Mouse (Mus musculus) erythroid progenitor cell, adult 5-6 weeks (primary cell): Measurements from ENCODE around the gene Vmn1r196. TPM values are rescaled to one million over a fixed set of nuclear protein-coding genes. Genes with fewer than 3 reads are reported as not detected.
"Not testable (repeated sequence)": the region's sequence is repeated elsewhere in the genome, so short reads cannot be mapped to it uniquely, and the experiment has no call there.

Experiments used
- ATAC-seq: replicated peaks from 2 replicates; pipeline ENCODE4 v1.8.0; 2016; ENCODE audit warnings: moderate number of reproducible peaks, mild to moderate bottlenecking, moderate TSS enrichment, inconsistent platforms; ENCODE audit not compliant: poor library complexity, low FRiP score, severe bottlenecking
- total RNA-seq, 2 experiments: library from RNA; stranded (forward) in 1 of 2; stranded (reverse) in 1 of 2; fragments of 150-400 nt in 1 of 2; fragments of 186-747, 209-891 nt in 1 of 2; gene quantifications; 2 replicates each; pipeline versions ENCODE4 v1.2.3 to v1.2.4; 2015 to 2017; ENCODE audit warnings: low replicate concordance in 2 of 2

Gene Vmn1r196
- total RNA-seq (2015; ENCODE audit: low replicate concordance), result not detected in 2 replicates
- total RNA-seq (2017; ENCODE audit: low replicate concordance), result not detected in 2 replicates

DNA sequence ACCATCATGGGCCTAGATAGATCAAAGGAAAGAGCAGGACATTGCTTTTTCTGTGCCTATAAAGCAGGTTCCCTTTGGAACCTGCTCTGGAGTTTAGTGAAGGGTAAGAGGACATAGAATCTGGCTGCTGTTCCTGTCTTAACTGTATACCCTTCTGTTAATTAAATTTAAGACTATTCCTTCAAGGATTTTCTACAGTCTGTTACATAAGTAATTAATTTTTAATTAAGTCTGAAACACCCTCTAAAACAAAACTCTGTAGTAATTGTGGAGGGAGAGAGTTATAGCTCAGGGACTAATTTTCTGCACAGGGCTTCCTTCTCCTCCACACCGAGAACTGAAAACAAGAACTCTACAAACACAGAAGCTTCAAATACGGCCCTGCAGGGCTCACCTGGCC, at the start of gene Vmn1r196:
Vmn1r196 (plus strand) TSS at position 301 of the 400 bp plus-strand sequence.
- ATAC-seq, result no peak

DNA sequence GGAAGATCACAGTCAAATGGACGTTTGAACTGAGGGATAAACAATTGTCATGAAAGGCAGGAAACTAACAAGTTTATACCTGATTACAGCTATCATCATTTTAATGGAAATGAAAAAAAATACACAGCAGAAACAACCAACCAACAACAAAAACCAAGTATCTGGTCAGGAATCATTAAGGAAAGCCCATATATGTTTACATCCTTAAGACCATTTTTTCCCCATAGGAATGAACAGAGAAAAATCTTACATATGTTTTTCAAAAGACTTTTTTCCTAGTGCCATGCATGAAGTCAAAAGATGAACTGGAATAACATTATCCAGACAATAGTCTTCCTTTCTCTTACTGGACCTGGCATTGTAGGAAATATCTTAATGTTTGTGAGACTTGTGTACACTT, 45.8 kb upstream of the Vmn1r196 start, which contains the start of gene Vmn1r194:
Vmn1r194 (plus strand) TSS at position 301 of the 400 bp plus-strand sequence.
- no peak for ATAC-seq

DNA sequence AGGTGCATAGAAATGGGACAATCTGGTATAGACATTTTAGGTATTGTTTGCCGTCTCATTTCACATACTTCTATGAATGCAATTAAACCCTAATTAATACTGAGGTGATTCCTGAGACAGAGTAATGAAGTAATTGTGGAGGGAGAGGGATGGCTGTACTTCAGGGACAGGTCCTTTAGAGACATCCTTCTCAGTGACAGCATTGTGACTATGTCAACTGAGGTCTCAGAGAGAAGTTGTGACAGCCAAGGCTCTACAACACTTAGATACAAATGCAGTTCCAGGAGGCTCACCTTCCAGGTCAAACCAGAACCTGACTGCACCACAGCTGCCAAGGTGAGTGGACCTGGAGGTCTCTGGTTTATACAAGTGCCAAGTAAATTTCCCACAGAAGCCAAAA, 19.5 kb upstream of the Vmn1r196 start, which contains the start of gene Vmn1r195:
Vmn1r195 (plus strand) TSS at position 301 of the 400 bp plus-strand sequence.
- not testable (repeated sequence) for ATAC-seq

DNA sequence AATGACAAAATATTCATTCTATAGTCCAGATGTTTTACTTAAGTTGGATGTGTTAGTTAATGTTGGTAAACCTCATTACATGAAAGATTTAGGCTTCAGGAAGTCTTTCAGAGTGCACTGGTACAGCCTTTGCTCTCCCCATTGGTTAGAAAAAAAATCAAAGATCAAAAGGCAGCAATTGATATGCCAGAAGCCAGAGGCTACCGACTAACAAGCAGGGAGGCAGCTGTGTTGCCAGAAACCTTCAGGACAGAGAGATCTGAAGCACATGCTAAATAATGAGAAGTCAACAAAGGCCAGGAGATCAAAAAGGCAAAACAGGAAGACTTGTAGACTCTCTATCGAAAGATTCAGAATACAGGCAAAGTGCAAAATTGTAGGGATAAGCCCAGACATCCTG, 18.0 kb upstream of the Vmn1r196 start:
- ATAC-seq, result no peak

DNA sequence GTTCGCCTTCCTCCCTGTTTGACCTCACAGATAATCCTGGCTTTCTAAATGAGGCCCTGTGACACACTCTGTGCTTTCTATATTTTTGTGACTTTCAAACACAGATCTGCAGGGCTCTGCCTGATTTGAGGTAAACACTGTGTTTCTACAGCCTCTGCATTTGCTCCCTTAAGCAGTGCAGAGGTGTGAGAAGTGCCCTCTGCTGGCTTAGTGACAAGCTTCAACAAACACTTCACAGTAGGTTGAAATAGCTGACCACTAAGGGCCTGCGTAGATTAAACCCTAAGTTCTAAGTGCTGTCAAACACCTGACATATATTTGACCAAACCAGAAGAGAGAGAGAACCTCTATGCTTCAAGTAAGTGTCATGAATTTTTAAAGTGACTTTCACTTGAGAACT, 5.1 kb upstream of the Vmn1r196 start:
- no peak for ATAC-seq

DNA sequence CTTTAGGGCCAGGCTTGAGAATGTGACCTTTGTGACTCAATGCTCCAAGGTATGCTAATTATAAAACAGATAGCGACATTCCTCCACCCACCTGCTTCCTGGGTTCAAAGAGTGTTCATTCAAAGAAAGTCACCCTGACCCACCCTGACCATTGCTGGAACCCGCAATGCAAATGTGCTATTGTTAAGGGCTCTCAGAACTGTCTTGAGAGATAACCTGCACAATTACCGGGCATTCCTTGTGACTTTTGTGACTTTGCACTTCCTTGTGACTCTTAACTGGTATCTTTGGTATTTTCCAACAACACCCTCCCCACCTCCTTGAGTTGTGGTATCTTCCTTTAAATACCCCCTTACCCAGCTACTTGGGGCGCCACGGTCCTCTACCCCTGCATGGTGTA, 18.4 kb downstream of the Vmn1r196 start:
- not testable (repeated sequence) for ATAC-seq

DNA sequence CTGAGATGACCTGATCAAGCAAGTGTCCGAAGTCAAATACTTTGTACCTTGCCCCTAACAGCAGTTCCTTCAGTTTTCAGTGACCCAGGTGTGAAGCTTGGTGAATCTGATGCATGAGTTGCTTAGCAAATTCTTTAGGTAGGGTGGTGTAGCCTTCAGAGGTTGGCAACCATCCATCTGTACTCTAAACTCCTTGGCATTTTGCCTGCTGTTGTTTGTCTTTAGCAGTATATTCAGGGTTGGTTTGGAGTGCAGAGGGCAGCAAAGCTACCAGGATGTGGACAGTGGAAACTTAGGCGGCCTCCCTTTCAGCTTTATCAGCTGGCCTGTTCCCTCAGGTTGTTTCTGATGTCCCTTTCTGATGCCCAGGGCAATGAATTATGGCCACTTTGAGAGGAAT, 25.6 kb downstream of the Vmn1r196 start:
- ATAC-seq, result no peak

DNA sequence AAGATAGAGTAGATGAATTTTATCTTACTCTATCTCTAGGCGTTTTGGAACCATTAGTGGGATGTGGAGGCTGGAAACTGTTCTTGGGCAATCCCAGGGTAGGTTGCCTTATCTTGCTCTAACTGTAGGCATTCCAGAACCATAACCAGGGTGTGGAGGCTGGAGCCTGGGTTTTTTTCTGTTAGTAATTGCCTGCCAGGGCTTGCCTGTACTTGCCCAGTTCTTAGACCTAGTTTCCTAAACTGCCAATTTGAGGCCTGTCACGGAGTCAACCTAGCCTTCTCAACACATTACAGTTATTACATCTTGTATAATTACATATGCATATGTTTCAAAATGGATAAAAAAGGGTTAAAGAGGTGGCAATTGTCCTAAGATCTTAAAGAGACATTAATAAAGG, 27.6 kb downstream of the Vmn1r196 start:
- ATAC-seq, result no peak

DNA sequence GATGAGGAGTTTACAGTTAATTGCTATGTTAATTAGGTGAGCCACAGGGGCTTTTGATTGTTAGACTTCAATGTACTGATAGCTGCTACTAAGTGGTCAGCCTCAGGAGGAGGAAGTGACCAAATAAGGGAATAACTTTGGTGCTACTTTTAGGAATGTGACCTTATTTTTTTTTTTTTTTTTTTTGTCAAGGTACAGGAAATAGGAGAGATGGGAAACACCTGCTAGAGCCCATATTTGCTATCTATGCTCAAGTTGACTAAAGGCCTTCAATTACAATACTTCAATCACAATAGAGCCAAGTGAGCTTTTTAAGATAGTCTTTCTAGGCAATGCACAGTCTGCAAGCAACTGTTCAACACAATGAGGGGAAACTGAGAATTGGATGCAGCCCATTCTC, 30.4 kb downstream of the Vmn1r196 start:
- ATAC-seq, result no peak

DNA sequence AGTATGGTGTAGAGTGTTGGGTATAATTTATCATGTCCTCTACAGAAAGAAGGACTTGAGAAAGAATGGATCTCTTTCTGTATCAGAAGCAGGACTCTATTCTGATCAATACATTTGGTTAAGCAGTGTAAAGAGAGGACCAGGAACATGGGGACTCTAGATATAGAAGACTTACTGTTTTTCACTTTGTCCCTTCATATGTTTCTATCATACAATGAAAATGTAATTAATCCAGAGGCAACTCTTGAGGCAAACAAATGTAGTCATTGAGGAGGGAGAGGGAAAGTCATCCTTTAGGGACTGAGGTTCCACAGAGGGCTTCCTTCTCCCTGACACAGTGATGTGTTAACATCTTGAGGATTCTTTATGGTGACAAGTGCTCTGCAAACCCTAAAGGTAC, 34.6 kb downstream of the Vmn1r196 start, which contains the start of gene Vmn1r197:
Vmn1r197 (plus strand) TSS at position 301 of the 400 bp plus-strand sequence.
- no peak for ATAC-seq

DNA sequence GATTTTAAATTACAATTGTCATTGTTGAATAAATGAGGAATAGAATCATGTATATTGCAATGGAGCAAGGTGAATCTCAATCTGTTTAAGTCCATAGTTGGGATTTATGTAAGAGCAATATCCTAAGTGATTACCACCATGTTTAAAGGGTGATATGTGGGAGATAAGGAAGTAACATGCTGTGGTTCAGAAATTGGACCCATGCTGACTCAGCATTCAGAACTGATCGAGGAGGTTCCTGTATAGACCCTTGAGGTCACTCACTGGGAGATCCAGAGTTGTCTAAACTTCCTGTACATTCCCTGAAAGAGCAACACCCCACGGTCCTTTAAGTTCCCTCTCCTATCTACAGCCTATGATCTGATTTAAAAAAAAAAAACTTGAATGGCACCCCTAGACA, 43.5 kb downstream of the Vmn1r196 start:
- ATAC-seq, result no peak

DNA sequence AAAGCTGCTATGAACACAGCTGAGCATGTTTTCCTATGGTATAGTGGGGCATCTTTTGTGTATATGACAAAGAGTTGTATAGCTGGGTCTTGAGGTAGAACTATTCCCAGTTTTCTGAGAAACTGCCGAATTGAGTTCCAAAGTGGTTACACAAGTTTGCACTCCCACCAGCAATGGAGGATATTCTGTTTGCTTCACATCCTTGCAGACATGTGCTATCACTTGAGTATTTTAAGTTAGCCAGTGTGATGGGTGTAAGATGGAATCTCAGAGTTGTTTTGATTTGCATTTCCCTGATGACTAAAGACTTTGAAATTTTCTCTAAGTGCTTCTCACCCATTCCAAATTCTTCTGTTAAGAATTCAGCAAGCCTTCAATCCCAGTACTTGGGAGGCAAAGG, 45.8 kb downstream of the Vmn1r196 start:
- no peak for ATAC-seq

Other genes starting within 250 kb of the Vmn1r196 start
- gene Hist1h4i, start 248.6 kb upstream of the Vmn1r196 start, total RNA-seq (2015; ENCODE audit: low replicate concordance), result 116 and 173 TPM in 2 replicates
- gene Hist1h4i, start 248.6 kb upstream of the Vmn1r196 start, total RNA-seq (2017; ENCODE audit: low replicate concordance), result 364 and 489 TPM in 2 replicates
- 142 and 172 TPM in 2 replicates for gene Hist1h2ag, start 247.0 kb upstream of the Vmn1r196 start, total RNA-seq (2015; ENCODE audit: low replicate concordance)
- gene Hist1h2ag, start 247.0 kb upstream of the Vmn1r196 start, total RNA-seq (2017; ENCODE audit: low replicate concordance), result 3,967 and 4,951 TPM in 2 replicates
- gene Hist1h2bj, start 246.7 kb upstream of the Vmn1r196 start, total RNA-seq (2015; ENCODE audit: low replicate concordance), result 153 and 245 TPM in 2 replicates
- 1,461 and 1,550 TPM in 2 replicates for gene Hist1h2bj, start 246.7 kb upstream of the Vmn1r196 start, total RNA-seq (2017; ENCODE audit: low replicate concordance)
- not detected in 2 replicates for gene Vmn1r188, start 205.5 kb upstream of the Vmn1r196 start, total RNA-seq (2015; ENCODE audit: low replicate concordance)
- gene Vmn1r188, start 205.5 kb upstream of the Vmn1r196 start, total RNA-seq (2017; ENCODE audit: low replicate concordance), result 0.26 TPM in 1 of 2 replicates, not detected in the other
- 0.36 TPM in 1 of 2 replicates, not detected in the other for gene Vmn1r189, start 184.1 kb upstream of the Vmn1r196 start, total RNA-seq (2015; ENCODE audit: low replicate concordance)
- not detected in 2 replicates for gene Vmn1r189, start 184.1 kb upstream of the Vmn1r196 start, total RNA-seq (2017; ENCODE audit: low replicate concordance)
- gene Vmn1r191, start 106.0 kb upstream of the Vmn1r196 start, total RNA-seq (2015; ENCODE audit: low replicate concordance), result not detected in 2 replicates
- gene Vmn1r191, start 106.0 kb upstream of the Vmn1r196 start, total RNA-seq (2017; ENCODE audit: low replicate concordance), result not detected in 2 replicates
- gene Vmn1r192, start 98.8 kb upstream of the Vmn1r196 start, total RNA-seq (2015; ENCODE audit: low replicate concordance), result not detected in 2 replicates
- gene Vmn1r192, start 98.8 kb upstream of the Vmn1r196 start, total RNA-seq (2017; ENCODE audit: low replicate concordance), result not detected in 2 replicates
- not detected in 2 replicates for gene Vmn1r193, start 66.8 kb upstream of the Vmn1r196 start, total RNA-seq (2015; ENCODE audit: low replicate concordance)
- not detected in 2 replicates for gene Vmn1r193, start 66.8 kb upstream of the Vmn1r196 start, total RNA-seq (2017; ENCODE audit: low replicate concordance)
- gene Vmn1r194, start 45.7 kb upstream of the Vmn1r196 start, total RNA-seq (2015; ENCODE audit: low replicate concordance), result not detected in 2 replicates
- gene Vmn1r194, start 45.7 kb upstream of the Vmn1r196 start, total RNA-seq (2017; ENCODE audit: low replicate concordance), result not detected in 2 replicates
- gene Vmn1r195, start 19.4 kb upstream of the Vmn1r196 start, total RNA-seq (2015; ENCODE audit: low replicate concordance), result not detected in 2 replicates
- not detected in 2 replicates for gene Vmn1r195, start 19.4 kb upstream of the Vmn1r196 start, total RNA-seq (2017; ENCODE audit: low replicate concordance)
- gene Vmn1r197, start 34.7 kb downstream of the Vmn1r196 start, total RNA-seq (2015; ENCODE audit: low replicate concordance), result not detected in 2 replicates
- not detected in 2 replicates for gene Vmn1r197, start 34.7 kb downstream of the Vmn1r196 start, total RNA-seq (2017; ENCODE audit: low replicate concordance)
- gene Vmn1r198, start 60.4 kb downstream of the Vmn1r196 start, total RNA-seq (2015; ENCODE audit: low replicate concordance), result not detected in 2 replicates
- not detected in 2 replicates for gene Vmn1r198, start 60.4 kb downstream of the Vmn1r196 start, total RNA-seq (2017; ENCODE audit: low replicate concordance)
- gene Vmn1r199, start 89.9 kb downstream of the Vmn1r196 start, total RNA-seq (2015; ENCODE audit: low replicate concordance), result not detected in 2 replicates
- gene Vmn1r199, start 89.9 kb downstream of the Vmn1r196 start, total RNA-seq (2017; ENCODE audit: low replicate concordance), result not detected in 2 replicates
- gene Vmn1r200, start 100.5 kb downstream of the Vmn1r196 start, total RNA-seq (2015; ENCODE audit: low replicate concordance), result not detected in 2 replicates
- not detected in 2 replicates for gene Vmn1r200, start 100.5 kb downstream of the Vmn1r196 start, total RNA-seq (2017; ENCODE audit: low replicate concordance)
- gene Vmn1r201, start 182.0 kb downstream of the Vmn1r196 start, total RNA-seq (2015; ENCODE audit: low replicate concordance), result not detected in 2 replicates
- not detected in 2 replicates for gene Vmn1r201, start 182.0 kb downstream of the Vmn1r196 start, total RNA-seq (2017; ENCODE audit: low replicate concordance)
- not detected in 2 replicates for gene Vmn1r202, start 215.5 kb downstream of the Vmn1r196 start, total RNA-seq (2015; ENCODE audit: low replicate concordance)
- not detected in 2 replicates for gene Vmn1r202, start 215.5 kb downstream of the Vmn1r196 start, total RNA-seq (2017; ENCODE audit: low replicate concordance)
- not detected in 2 replicates for gene Vmn1r203, start 228.2 kb downstream of the Vmn1r196 start, total RNA-seq (2015; ENCODE audit: low replicate concordance)
- gene Vmn1r203, start 228.2 kb downstream of the Vmn1r196 start, total RNA-seq (2017; ENCODE audit: low replicate concordance), result 0.39 TPM in 1 of 2 replicates, not detected in the other